Mouse (Mus musculus) testis, postnatal 10 days (tissue): Measurements from ENCODE around the gene Cst7.
"Not testable (repeated sequence)": the region's sequence is repeated elsewhere in the genome, so short reads cannot be mapped to it uniquely, and the experiment has no call there.

ENCODE experiments used
- DNase-seq: peaks from one replicate; pipeline ENCODE4 v3.0.0; 2021; ENCODE audit warnings: low spot score

Cst7 gene

GRCm38 (mm10) chr2:150569847-150570590 lies at the start of gene Cst7:
Gene Cst7 (plus strand): TSS chr2:150570415.
- DNase-seq = no peak

GRCm38 (mm10) chr2:150525703-150526207 lies 44.5 kb upstream of the Cst7 start:
- DNase-seq = no peak

- DNase-seq = not testable (repeated sequence)
Measured at GRCm38 (mm10) chr2:150549576-150549975, 20.6 kb upstream of the Cst7 start.

- DNase-seq = no peak
Measured at GRCm38 (mm10) chr2:150558568-150558967, 11.6 kb upstream of the Cst7 start.

- DNase-seq = no peak
Measured at GRCm38 (mm10) chr2:150567051-150567450, 3.2 kb upstream of the Cst7 start.

- DNase-seq = peak; percentile 7
Measured at GRCm38 (mm10) chr2:150570761-150571160, 546 bp downstream of the Cst7 start.

GRCm38 (mm10) chr2:150572463-150572862 lies 2.2 kb downstream of the Cst7 start:
- no peak for DNase-seq

GRCm38 (mm10) chr2:150576256-150576655 lies 6.0 kb downstream of the Cst7 start:
- peak; percentile 21 for DNase-seq

- no peak for DNase-seq
Measured at GRCm38 (mm10) chr2:150578603-150579002, 8.4 kb downstream of the Cst7 start.

- no peak for DNase-seq
Measured at GRCm38 (mm10) chr2:150579628-150580027, 9.4 kb downstream of the Cst7 start.

GRCm38 (mm10) chr2:150589076-150589475 lies 18.9 kb downstream of the Cst7 start:
- no peak for DNase-seq

- DNase-seq = no peak
Measured at GRCm38 (mm10) chr2:150595411-150596190, 25.4 kb downstream of the Cst7 start.

- no peak for DNase-seq
Measured at GRCm38 (mm10) chr2:150600263-150600662, 30.0 kb downstream of the Cst7 start.

GRCm38 (mm10) chr2:150602166-150602565 lies 32.0 kb downstream of the Cst7 start:
- DNase-seq = no peak

GRCm38 (mm10) chr2:150604802-150605201 lies 34.6 kb downstream of the Cst7 start:
- no peak for DNase-seq

- no peak for DNase-seq
Measured at GRCm38 (mm10) chr2:150607086-150607485, 36.9 kb downstream of the Cst7 start.

GRCm38 (mm10) chr2:150608087-150608799 lies 38.0 kb downstream of the Cst7 start, which contains the start of gene Apmap:
Gene Apmap (minus strand): TSS chr2:150608567.
- peak; percentile 99 for DNase-seq

- peak; percentile 55 for DNase-seq
Measured at GRCm38 (mm10) chr2:150608872-150609560, 38.8 kb downstream of the Cst7 start.

- no peak for DNase-seq
Measured at GRCm38 (mm10) chr2:150610097-150610496, 39.9 kb downstream of the Cst7 start.

GRCm38 (mm10) chr2:150621698-150622097 lies 51.5 kb downstream of the Cst7 start:
- no peak for DNase-seq

GRCm38 (mm10) chr2:150623957-150624356 lies 53.7 kb downstream of the Cst7 start:
- DNase-seq = no peak

GRCm38 (mm10) chr2:150624926-150625325 lies 54.7 kb downstream of the Cst7 start:
- DNase-seq = no peak
